Mouse (Mus musculus): ENCODE measurements around the gene Ssbp3.

The Ssbp3 gene

GRCm38 (mm10) chr4:106961321-106961720 lies 50.8 kb downstream of the Ssbp3 start:
- DNase-seq: no peak

GRCm38 (mm10) chr4:106964356-106964755 lies 53.9 kb downstream of the Ssbp3 start:
- peak; percentile 23 for DNase-seq

GRCm38 (mm10) chr4:106964996-106965395 lies 54.5 kb downstream of the Ssbp3 start:
- DNase-seq: no peak

GRCm38 (mm10) chr4:106966443-106966842 lies 55.9 kb downstream of the Ssbp3 start:
- no peak for DNase-seq

- no peak for DNase-seq
Measured at GRCm38 (mm10) chr4:106968910-106969309, 58.4 kb downstream of the Ssbp3 start.

GRCm38 (mm10) chr4:106970786-106971185 lies 60.3 kb downstream of the Ssbp3 start:
- no peak for DNase-seq

GRCm38 (mm10) chr4:106972061-106972460 lies 61.6 kb downstream of the Ssbp3 start:
- no peak for DNase-seq

- DNase-seq: no peak
Measured at GRCm38 (mm10) chr4:106972461-106973384, 62.2 kb downstream of the Ssbp3 start.

GRCm38 (mm10) chr4:106975324-106975723 lies 64.8 kb downstream of the Ssbp3 start:
- DNase-seq: no peak

- DNase-seq: no peak
Measured at GRCm38 (mm10) chr4:106975890-106976289, 65.4 kb downstream of the Ssbp3 start.

- no peak for DNase-seq
Measured at GRCm38 (mm10) chr4:106976576-106976975, 66.1 kb downstream of the Ssbp3 start.

GRCm38 (mm10) chr4:106977218-106977651 lies 66.7 kb downstream of the Ssbp3 start:
- DNase-seq: no peak

- DNase-seq: no peak
Measured at GRCm38 (mm10) chr4:106978376-106978775, 67.9 kb downstream of the Ssbp3 start.

- DNase-seq: no peak
Measured at GRCm38 (mm10) chr4:106980669-106981068, 70.2 kb downstream of the Ssbp3 start.

GRCm38 (mm10) chr4:106981385-106982103 lies 71.0 kb downstream of the Ssbp3 start:
- no peak for DNase-seq

- no peak for DNase-seq
Measured at GRCm38 (mm10) chr4:106982344-106983121, 72.0 kb downstream of the Ssbp3 start.

GRCm38 (mm10) chr4:106983908-106984515 lies 73.5 kb downstream of the Ssbp3 start:
- DNase-seq: no peak

GRCm38 (mm10) chr4:106985289-106985688 lies 74.8 kb downstream of the Ssbp3 start:
- DNase-seq: no peak

GRCm38 (mm10) chr4:106985899-106986832 lies 75.7 kb downstream of the Ssbp3 start:
- no peak for DNase-seq

GRCm38 (mm10) chr4:106987725-106988364 lies 77.3 kb downstream of the Ssbp3 start:
- DNase-seq: peak; percentile 57

- no peak for DNase-seq
Measured at GRCm38 (mm10) chr4:106988886-106989225, 78.4 kb downstream of the Ssbp3 start.

All from right cerebral cortex, postnatal 14 days (tissue).